Mouse (Mus musculus): ENCODE results near the gene Tex22.

DNA sequence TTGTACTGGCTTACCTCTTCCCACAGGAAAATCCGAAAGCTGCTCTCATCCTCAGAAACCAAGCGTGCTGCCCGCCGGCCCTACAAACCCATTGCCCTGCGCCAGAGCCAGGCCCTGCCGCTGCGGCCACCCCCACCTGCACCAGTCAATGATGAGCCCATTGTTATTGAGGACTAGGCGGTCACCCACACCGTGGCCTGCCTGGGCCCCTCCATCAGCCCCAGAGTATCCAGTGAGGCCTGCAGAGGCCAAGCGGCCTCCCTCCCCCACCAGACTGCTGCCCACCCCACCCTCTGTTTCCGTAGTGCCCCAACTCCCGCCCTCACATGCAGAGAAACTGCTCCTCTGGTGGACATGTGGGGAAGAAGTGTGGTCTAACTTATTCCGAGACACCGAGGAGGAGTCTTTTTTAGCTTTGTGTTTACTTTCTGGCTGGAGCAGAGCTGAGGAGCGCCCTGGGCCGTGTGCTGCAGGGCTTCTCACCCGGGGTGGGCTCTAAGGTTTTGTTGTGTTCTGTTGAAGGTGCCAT is 62.3 kb downstream of the Tex22 start:
- TF ChIP-seq CTCF (IDR thresholded peaks at IDR 0.05; ENCODE audit: low read depth): peak; percentile 52
- no peak for TF ChIP-seq EP300 (IDR thresholded peaks at IDR 0.05; ENCODE audit: low read depth)

All from heart, postnatal 0 days (tissue).